ENCODE assay signal across 10 mouse cellular contexts in genomic region chr11:120183180-120183579, GRCm38 (mm10). TPM values are rescaled to one million over a fixed set of nuclear protein-coding genes. Genes with fewer than 3 reads are reported as not detected.
A peak's percentile ranks its signal among the peaks of the same experiment; 100 is the strongest.
DNase-seq lines count a peak whose midpoint lies in the region; ATAC-seq lines count a peak whose summit lies in the region.
"Had no signal": no experiment of that assay in that cellular context is flagged by ENCODE, and none has a peak within 500 bp of the region (broad histone marks: within the 10 kb centered on the region; RNA-seq: fewer than 3 reads in every experiment).

No protein-coding gene starts in this region.

- H3K9ac ChIP-seq in kidney, embryonic 15.5 days: no peak overlapping the region
- peak overlapping the region; percentile 100; the same call in 1 of the 2 replicates for H3K9ac ChIP-seq in hindbrain, embryonic 11.5 days (ENCODE audit: low read depth, low read length)
- H3K9ac ChIP-seq in midbrain, embryonic 14.5 days (replicated peaks; ENCODE audit: low read length): no peak overlapping the region; the same call in 1 of the 2 replicates

- no peak overlapping the region for H3K4me3 ChIP-seq in kidney, embryonic 15.5 days (replicated peaks)
- H3K4me3 ChIP-seq in hindbrain, embryonic 11.5 days (ENCODE audit: low read depth, low read length): no peak overlapping the region
- H3K4me3 ChIP-seq in midbrain, embryonic 14.5 days (replicated peaks; ENCODE audit: low read depth, low read length): no peak overlapping the region

- ATAC-seq in kidney, embryonic 15.5 days (replicated peaks; ENCODE audit: low FRiP score): no peak
- ATAC-seq in hindbrain, embryonic 11.5 days (ENCODE audit: low FRiP score): no peak
- ATAC-seq in midbrain, embryonic 14.5 days (ENCODE audit: low FRiP score, low TSS enrichment): no peak

- H3K9me3 ChIP-seq in kidney, embryonic 15.5 days (replicated peaks): no peaks in the 10 kb centered on the region
- H3K9me3 ChIP-seq in hindbrain, embryonic 11.5 days (ENCODE audit: control insufficient read depth, low read length): no peaks in the 10 kb centered on the region
- H3K9me3 ChIP-seq in midbrain, embryonic 14.5 days (ENCODE audit: control insufficient read depth, low read length): no peaks in the 10 kb centered on the region

- H3K36me3 ChIP-seq in kidney, embryonic 15.5 days: no peaks in the 10 kb centered on the region
- no peaks in the 10 kb centered on the region for H3K36me3 ChIP-seq in hindbrain, embryonic 11.5 days (ENCODE audit: control insufficient read depth, insufficient read depth, low read length)
- peaks cover 5% of the 10 kb centered on the region; the same call in 1 of the 2 replicates for H3K36me3 ChIP-seq in midbrain, embryonic 14.5 days (ENCODE audit: control insufficient read depth, insufficient read depth, low read length)

- no peak overlapping the region for H3K4me2 ChIP-seq in kidney, embryonic 15.5 days
- H3K4me2 ChIP-seq in hindbrain, embryonic 11.5 days (replicated peaks; ENCODE audit: low read depth, low read length): 0 out of 2 replicates have a peak overlapping the region, but pooled peaks have one; percentile 3
- no peak overlapping the region for H3K4me2 ChIP-seq in midbrain, embryonic 14.5 days (ENCODE audit: low read length)

- H3K27me3 ChIP-seq in kidney, embryonic 15.5 days: no peaks in the 10 kb centered on the region
- H3K27me3 ChIP-seq in hindbrain, embryonic 11.5 days (ENCODE audit: control insufficient read depth, insufficient read depth, low read length): no peaks in the 10 kb centered on the region
- H3K27me3 ChIP-seq in midbrain, embryonic 14.5 days (ENCODE audit: control insufficient read depth, insufficient read depth, low read length): no peaks in the 10 kb centered on the region

- H3K27ac ChIP-seq in kidney, embryonic 15.5 days: peak overlapping the region; percentile 97
- peak overlapping the region; percentile 99 for H3K27ac ChIP-seq in hindbrain, embryonic 11.5 days (ENCODE audit: low read depth, low read length)
- peak overlapping the region; percentile 97 for H3K27ac ChIP-seq in midbrain, embryonic 14.5 days (replicated peaks; ENCODE audit: low read depth, low read length)

- 13% methylated on average over 1 of the region's 1 CpGs for WGBS in kidney, embryonic 15.5 days
- 0% methylated on average over 1 of the region's 1 CpGs for WGBS in hindbrain, embryonic 11.5 days
- WGBS in midbrain, embryonic 14.5 days: 6% methylated on average over 1 of the region's 1 CpGs

- no peak for DNase-seq in kidney, adult 11 months
- peak; percentile 97 for DNase-seq in ZHBTc4 (ENCODE audit: low read depth, low spot score)
- DNase-seq in hindbrain, embryonic 11.5 days (ENCODE audit: low spot score): no peak
- no peak for DNase-seq in midbrain, embryonic 14.5 days
- DNase-seq in cerebellum, postnatal 14 days: no peak
- DNase-seq in adrenal gland, postnatal 10 days: no peak
- DNase-seq in left cerebral cortex, adult 18-20 months (ENCODE audit: low spot score in 2 of 2): no peak
- DNase-seq: cerebellum, adult 9-10 months; heart, postnatal 14 days had no signal

- peaks cover 66% of the 10 kb centered on the region for H3K4me1 ChIP-seq in kidney, embryonic 15.5 days
- peaks cover 36% of the 10 kb centered on the region for H3K4me1 ChIP-seq in hindbrain, embryonic 11.5 days (replicated peaks; ENCODE audit: control insufficient read depth, insufficient read depth, low read length)
- H3K4me1 ChIP-seq in midbrain, embryonic 14.5 days (ENCODE audit: control insufficient read depth, insufficient read depth, low read length): peaks cover 42% of the 10 kb centered on the region

RNA-seq across cellular contexts. Expression of gene Slc38a10, which starts 32.0 kb away (rescaled TPM):
- polyA plus RNA-seq in kidney, embryonic 15.5 days (2015; fragmentation: Nextera tagmentation; extraction: Ambion mirVana): 109 and 115 TPM in 2 replicates
- polyA plus RNA-seq in hindbrain, embryonic 11.5 days (2014; fragmentation: Nextera tagmentation; extraction: Ambion mirVana): 58.6 and 64.7 TPM in 2 replicates
- 88.3 and 119 TPM in 2 replicates for polyA plus RNA-seq in midbrain, embryonic 14.5 days (2014; fragmentation: Nextera tagmentation; extraction: Ambion mirVana)
- total RNA-seq in adrenal gland, postnatal 10 days (2021): 100 to 1,000 TPM; 113 to 117 TPM
- total RNA-seq in left cerebral cortex, adult 18-20 months (2021): 10 to 100 TPM; 82.6 to 83.9 TPM

RNA-seq across cellular contexts. Expression of gene Bahcc1, which starts 49.6 kb away (rescaled TPM):
- polyA plus RNA-seq in kidney, embryonic 15.5 days (2015; fragmentation: Nextera tagmentation; extraction: Ambion mirVana): 11.8 and 14.1 TPM in 2 replicates
- 18.1 and 23.1 TPM in 2 replicates for polyA plus RNA-seq in hindbrain, embryonic 11.5 days (2014; fragmentation: Nextera tagmentation; extraction: Ambion mirVana)
- polyA plus RNA-seq in midbrain, embryonic 14.5 days (2014; fragmentation: Nextera tagmentation; extraction: Ambion mirVana): 20.0 and 25.9 TPM in 2 replicates
- total RNA-seq in adrenal gland, postnatal 10 days (2021): 10 to 100 TPM; 13.8 to 20.5 TPM
- 10 to 100 TPM; 18.8 to 19.0 TPM for total RNA-seq in left cerebral cortex, adult 18-20 months (2021)
